Mouse (Mus musculus) thymus, adult 2 months (tissue): ENCODE measurements around the gene Sept9. TPM values are rescaled to one million over a fixed set of nuclear protein-coding genes. Genes with fewer than 3 reads are reported as not detected.

Source experiments
- DNase-seq: peaks from one replicate; pipeline ENCODE4 v3.0.0; 2021
- H3K27ac ChIP-seq: fragments of 200-500 bp; 2 replicates; pipeline ENCODE4 v1.5.1; 2012; ENCODE audit warnings: low read length, control low read depth; ENCODE audit not compliant: control insufficient read depth, insufficient read depth
- H3K27me3 ChIP-seq: fragments of 200-500 bp; 2 replicates; pipeline ENCODE4 v1.6.1; 2012; ENCODE audit warnings: mild to moderate bottlenecking, low read length, moderate library complexity, mixed read lengths; ENCODE audit not compliant: control insufficient read depth, insufficient read depth
- H3K36me3 ChIP-seq: fragments of 200-500 bp; 2 replicates; pipeline ENCODE4 v1.6.1; 2012; ENCODE audit warnings: mild to moderate bottlenecking, low read length, moderate library complexity; ENCODE audit not compliant: control insufficient read depth, insufficient read depth
- H3K4me1 ChIP-seq: fragments of 200-500 bp; replicated peaks from 2 replicates; pipeline ENCODE4 v1.6.1; 2012; ENCODE audit warnings: low read length; ENCODE audit not compliant: control insufficient read depth, insufficient read depth
- H3K4me3 ChIP-seq: fragments of 200-500 bp; 2 replicates; pipeline ENCODE4 v1.5.1; 2012; ENCODE audit warnings: mild to moderate bottlenecking, low read length, control low read depth, moderate library complexity; ENCODE audit not compliant: control insufficient read depth, insufficient read depth
- CTCF ChIP-seq: fragments of 200-500 bp; IDR thresholded peaks from 2 replicates; pipeline ENCODE4 v1.5.1; 2012; ENCODE audit warnings: mild to moderate bottlenecking, control low read depth, low read length, moderate library complexity, borderline replicate concordance; ENCODE audit not compliant: control insufficient read depth, poor library complexity, insufficient read depth; ENCODE audit errors: extremely low read depth
- POLR2A ChIP-seq: fragments of 200-500 bp; IDR thresholded peaks from 2 replicates; pipeline ENCODE4 v1.6.1; 2012; ENCODE audit warnings: mild to moderate bottlenecking, low read length, control low read depth, moderate library complexity; ENCODE audit not compliant: control insufficient read depth, poor library complexity, insufficient read depth; ENCODE audit errors: extremely low read depth
- WGBS: fragments of 180-500 bp; shearing (Covaris S2); methylation state at CpG from one replicate; pipeline ENCODE4 v1.1.7; 2018; 5-methylcytosine and 5-hydroxymethylcytosine counted together
- polyA plus RNA-seq: library from polyadenylated mRNA; depleted of rRNA; stranded (reverse); fragments of >200 nt; gene quantifications from 2 replicates; pipeline ENCODE4 v1.2.3, GENCODE M21; 2012

The Sept9 gene
- polyA plus RNA-seq, 1 experiment, result 113 TPM

GRCm38 (mm10) chr11:117205447-117205846 is 6.0 kb downstream of the Sept9 start:
- Histone ChIP-seq H3K27me3 (no peaks in the 10 kb centered on the region), H3K4me1 (peaks cover 6% of the 10 kb centered on the region), H3K36me3 (no peaks in the 10 kb centered on the region), H3K4me3 (no peak overlapping the region), H3K27ac (no peak overlapping the region)
- DNase-seq, result no peak
- WGBS, result 86% methylated on average over 9 of the region's 9 CpGs
- TF ChIP-seq POLR2A (no peak), CTCF (no peak)

DNA sequence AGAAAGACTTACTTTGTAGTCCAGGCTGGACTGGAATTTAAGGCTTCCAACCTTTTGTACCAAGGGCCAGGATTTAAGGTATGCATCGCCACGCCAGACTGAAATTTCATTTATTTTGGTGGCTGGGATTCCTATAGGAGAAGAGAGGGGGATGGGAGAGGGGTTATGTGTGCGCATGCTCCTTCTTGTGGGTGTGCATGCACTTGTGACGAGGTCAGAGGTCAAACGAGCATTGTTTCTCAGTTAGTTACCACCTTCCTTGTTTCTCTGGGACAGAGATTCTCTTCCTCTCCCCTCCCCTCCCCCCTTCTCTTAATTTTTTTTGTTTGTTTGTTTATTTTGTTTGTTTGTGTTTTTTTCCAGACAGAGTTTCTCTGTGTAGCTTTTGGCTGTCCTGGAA is 8.0 kb downstream of the Sept9 start:
- Histone ChIP-seq H3K27ac (no peak overlapping the region), H3K36me3 (no peaks in the 10 kb centered on the region), H3K4me1 (no peaks in the 10 kb centered on the region), H3K4me3 (no peak overlapping the region), H3K27me3 (no peaks in the 10 kb centered on the region)
- no peak for DNase-seq
- no peak for TF ChIP-seq CTCF
- no peak for TF ChIP-seq POLR2A
- WGBS, result 94% methylated on average over 5 of the region's 5 CpGs

DNA sequence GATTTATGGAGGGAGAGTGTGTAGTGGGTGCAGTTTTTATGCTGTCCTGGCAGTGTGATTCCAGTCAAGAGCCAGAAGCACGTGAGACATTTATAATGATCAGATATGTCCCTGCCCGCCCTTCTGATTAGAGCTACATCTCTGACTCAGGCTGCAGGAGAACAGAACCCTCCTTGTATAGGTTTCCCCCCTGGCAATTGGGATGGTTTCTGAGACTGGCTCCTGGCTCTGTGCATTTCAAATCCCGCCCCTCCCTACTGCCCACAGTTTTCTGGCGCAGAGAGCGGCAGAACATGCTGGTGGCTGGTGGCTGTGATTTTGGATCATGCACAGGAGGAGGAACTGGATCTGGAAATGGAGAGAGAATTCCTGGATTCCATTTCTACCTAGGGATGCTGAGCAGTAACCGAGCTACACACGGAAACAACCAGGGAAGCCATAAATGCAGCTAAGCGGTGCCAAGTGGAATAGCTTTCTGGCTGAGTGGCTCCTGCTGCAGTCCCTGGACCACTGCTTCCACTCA is 8.8 kb downstream of the Sept9 start:
- Histone ChIP-seq H3K4me3 (no peak overlapping the region), H3K27ac (no peak overlapping the region), H3K27me3 (no peaks in the 10 kb centered on the region), H3K36me3 (no peaks in the 10 kb centered on the region), H3K4me1 (no peaks in the 10 kb centered on the region)
- no peak for DNase-seq
- TF ChIP-seq CTCF (no peak), POLR2A (no peak)
- WGBS, result 93% methylated on average over 8 of the region's 8 CpGs

DNA sequence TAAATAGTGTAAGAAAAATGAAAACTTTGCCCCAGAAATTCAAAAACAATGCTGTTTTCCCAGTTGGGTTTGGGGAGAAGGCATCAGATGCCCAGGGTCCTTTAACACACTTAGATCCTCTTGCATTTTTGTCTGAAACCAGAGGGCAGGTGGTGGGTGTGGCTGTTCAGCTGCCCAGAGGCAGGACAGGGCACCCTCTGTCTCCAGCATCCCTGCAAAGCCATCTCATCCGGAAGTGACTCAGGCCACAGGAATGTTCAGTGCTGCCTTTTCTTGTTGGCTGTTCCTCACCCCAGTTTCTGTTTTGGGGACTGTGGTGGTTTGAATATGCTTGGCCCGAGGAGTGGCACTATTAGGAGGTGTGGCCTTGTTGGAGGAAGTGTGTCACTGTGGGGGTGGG is 17.3 kb downstream of the Sept9 start:
- WGBS, result 77% methylated on average over 2 of the region's 2 CpGs
- Histone ChIP-seq H3K27me3 (no peaks in the 10 kb centered on the region), H3K36me3 (no peaks in the 10 kb centered on the region), H3K4me3 (no peak overlapping the region), H3K27ac (no peak overlapping the region), H3K4me1 (peaks cover 5% of the 10 kb centered on the region; the same call in 1 of the 2 replicates)
- no peak for DNase-seq
- TF ChIP-seq CTCF, result no peak
- no peak for TF ChIP-seq POLR2A

- H3K36me3 ChIP-seq, result no peaks in the 10 kb centered on the region
- H3K4me1 ChIP-seq, result peaks cover 5% of the 10 kb centered on the region; the same call in 1 of the 2 replicates
- no peak for DNase-seq
- no peaks in the 10 kb centered on the region for H3K27me3 ChIP-seq
- H3K27ac ChIP-seq, result no peak overlapping the region
- 69% methylated on average over 6 of the region's 6 CpGs for WGBS
- no peak overlapping the region for H3K4me3 ChIP-seq
- TF ChIP-seq CTCF (no peak), POLR2A (no peak)
These were observed 18.6 kb downstream of the Sept9 start for GRCm38 (mm10) chr11:117218070-117218469.

- WGBS, result 96% methylated on average over 6 of the region's 6 CpGs
- H3K4me3 ChIP-seq, result no peak overlapping the region
- peaks cover 5% of the 10 kb centered on the region; the same call in 1 of the 2 replicates for H3K4me1 ChIP-seq
- no peaks in the 10 kb centered on the region for H3K36me3 ChIP-seq
- TF ChIP-seq POLR2A (no peak), CTCF (no peak)
- no peaks in the 10 kb centered on the region for H3K27me3 ChIP-seq
- no peak overlapping the region for H3K27ac ChIP-seq
- DNase-seq, result no peak
These were observed 19.0 kb downstream of the Sept9 start for GRCm38 (mm10) chr11:117218498-117218897.

GRCm38 (mm10) chr11:117220777-117221176 is 21.3 kb downstream of the Sept9 start:
- Histone ChIP-seq H3K36me3 (no peaks in the 10 kb centered on the region), H3K27me3 (no peaks in the 10 kb centered on the region), H3K27ac (no peak overlapping the region), H3K4me1 (peaks cover 5% of the 10 kb centered on the region; the same call in 1 of the 2 replicates), H3K4me3 (no peak overlapping the region)
- no peak for DNase-seq
- WGBS, result 50% methylated on average over 8 of the region's 8 CpGs
- no peak for TF ChIP-seq POLR2A
- no peak for TF ChIP-seq CTCF
